Mouse (Mus musculus) bone marrow, adult 2 months (tissue): ENCODE data around the gene Selenom.

Source experiments
- CTCF ChIP-seq: fragments of 200-500 bp; IDR thresholded peaks from 2 replicates; pipeline ENCODE4 v1.5.1; 2011; ENCODE audit warnings: low read length, control low read depth; ENCODE audit not compliant: control insufficient read depth, insufficient read depth
- POLR2A ChIP-seq: fragments of 200-500 bp; IDR thresholded peaks from 2 replicates; pipeline ENCODE4 v1.6.1; 2011; ENCODE audit warnings: low read depth, mild to moderate bottlenecking, control low read depth, low read length, borderline replicate concordance; ENCODE audit not compliant: control insufficient read depth

GRCm38 (mm10) chr11:3508226-3508625 lies 6.3 kb upstream of the Selenom start:
- TF ChIP-seq CTCF (no peak), POLR2A (no peak)
